Mouse (Mus musculus) lung, adult 2 months (tissue): Measurements from ENCODE around the gene Tmem170.

ENCODE experiments used
- CTCF ChIP-seq: fragments of 200-500 bp; IDR thresholded peaks from 2 replicates; pipeline ENCODE4 v1.5.1; 2011; ENCODE audit warnings: mild to moderate bottlenecking, low read length, control low read depth; ENCODE audit not compliant: insufficient read depth
- POLR2A ChIP-seq: fragments of 200-500 bp; IDR thresholded peaks from 2 replicates; pipeline ENCODE4 v1.6.1; 2011; ENCODE audit warnings: low read depth, mild to moderate bottlenecking, control low read depth, low read length, borderline replicate concordance; ENCODE audit errors: extremely low read depth

GRCm38 (mm10) chr8:111815078-111815477, 61.5 kb downstream of the Tmem170 start:
- no peak for TF ChIP-seq POLR2A
- TF ChIP-seq CTCF, result no peak
